Mouse (Mus musculus): ENCODE data around the gene Xrcc5. TPM values are rescaled to one million over a fixed set of nuclear protein-coding genes. Genes with fewer than 3 reads are reported as not detected.

Xrcc5 gene
- 49.1 and 52.2 TPM in 2 replicates for polyA plus RNA-seq (2016; fragmentation: Nextera tagmentation; extraction: Ambion mirVana)

DNA sequence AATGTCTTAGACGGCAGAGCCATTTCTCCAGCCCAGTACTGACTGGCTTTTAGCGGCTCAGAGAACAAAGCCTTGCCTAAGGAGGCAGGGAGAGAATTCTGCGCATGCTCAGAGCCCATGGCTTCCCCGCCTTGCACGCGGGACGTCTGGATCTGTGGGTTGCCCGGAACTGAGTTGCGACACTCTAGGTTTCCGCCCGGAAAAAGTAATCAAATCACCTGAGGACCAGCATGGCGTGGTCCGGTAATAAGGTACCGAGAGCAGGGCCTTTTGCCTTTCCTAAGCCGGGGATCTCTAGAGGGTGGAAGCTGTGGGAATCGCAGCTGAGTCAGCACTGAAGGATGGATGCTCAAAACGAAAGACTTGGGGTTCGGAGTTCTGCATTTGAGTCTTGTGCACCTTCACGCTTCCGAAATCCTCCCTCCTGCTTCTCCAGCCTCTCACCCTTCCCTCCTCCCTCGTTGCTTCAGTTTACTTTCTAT is at the start of gene Xrcc5:
Gene Xrcc5 (plus strand): TSS at position 105 of the 482 bp plus-strand sequence.
- under 1% methylated on average over 21 of the region's 21 CpGs for WGBS
- Histone ChIP-seq H3K9me3 (no peaks in the 10 kb centered on the region), H3K4me1 (peaks cover 34% of the 10 kb centered on the region), H3K27me3 (ENCODE audit: poor library complexity, severe bottlenecking) (no peaks in the 10 kb centered on the region), H3K4me3 (peak within 1 kb of the TSS; percentile 70), H3K27ac (peak within 1 kb of the TSS; percentile 94), H3K36me3 (replicated peaks) (peaks cover 21% of the 10 kb centered on the region)
- peak; percentile 91 for DNase-seq (ENCODE audit: extremely low spot score, low spot score)

DNA sequence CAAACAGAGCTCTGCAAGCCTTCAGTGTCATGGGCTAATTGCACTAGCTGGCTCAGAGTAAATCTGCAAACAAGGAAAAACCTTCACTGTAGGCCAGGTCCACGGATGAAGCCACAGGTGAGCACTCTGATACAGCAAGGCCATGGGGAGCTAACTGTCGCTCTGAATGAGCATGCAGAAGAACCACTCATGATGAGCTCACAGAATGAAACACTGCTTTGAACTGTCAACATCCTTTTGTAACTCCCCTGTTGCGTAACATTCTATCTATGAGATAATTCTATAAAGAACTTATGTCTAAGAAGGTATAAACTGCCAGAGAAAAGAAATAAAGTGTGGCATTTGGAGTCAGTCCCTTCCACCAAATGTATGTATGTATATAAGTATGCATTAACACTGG is 44.1 kb upstream of the Xrcc5 start:
- DNase-seq (ENCODE audit: extremely low spot score, low spot score), result no peak
- peaks cover 8% of the 10 kb centered on the region; the same call in 1 of the 2 replicates for H3K36me3 ChIP-seq (replicated peaks)
- no peak overlapping the region for H3K4me3 ChIP-seq
- peaks cover 15% of the 10 kb centered on the region for H3K4me1 ChIP-seq
- WGBS, result 94% methylated on average over 3 of the region's 3 CpGs
- H3K27me3 ChIP-seq (ENCODE audit: poor library complexity, severe bottlenecking), result no peaks in the 10 kb centered on the region
- H3K9me3 ChIP-seq, result no peaks in the 10 kb centered on the region
- H3K27ac ChIP-seq, result no peak overlapping the region

DNA sequence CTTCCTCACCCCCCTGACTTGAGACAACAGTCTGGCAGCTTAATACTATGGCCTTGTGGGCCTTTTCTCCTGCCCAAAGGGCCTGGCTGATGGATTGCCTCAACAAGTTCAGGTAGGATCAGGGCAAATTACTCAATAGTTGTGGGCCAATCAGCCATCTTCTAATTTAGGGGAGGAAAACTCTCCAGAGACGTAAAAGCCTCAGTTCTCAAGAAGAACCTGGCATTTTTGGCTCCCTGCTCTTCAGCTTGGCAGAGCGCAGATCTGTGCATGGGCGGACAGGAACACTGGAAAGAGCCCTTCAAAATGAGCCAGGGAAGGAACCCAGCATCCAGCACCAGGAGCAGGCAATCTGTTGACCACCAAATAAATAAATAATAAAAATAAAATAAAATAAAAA is 29.1 kb upstream of the Xrcc5 start:
- H3K4me1 ChIP-seq, result no peaks in the 10 kb centered on the region
- WGBS, result 95% methylated on average over 3 of the region's 3 CpGs

DNA sequence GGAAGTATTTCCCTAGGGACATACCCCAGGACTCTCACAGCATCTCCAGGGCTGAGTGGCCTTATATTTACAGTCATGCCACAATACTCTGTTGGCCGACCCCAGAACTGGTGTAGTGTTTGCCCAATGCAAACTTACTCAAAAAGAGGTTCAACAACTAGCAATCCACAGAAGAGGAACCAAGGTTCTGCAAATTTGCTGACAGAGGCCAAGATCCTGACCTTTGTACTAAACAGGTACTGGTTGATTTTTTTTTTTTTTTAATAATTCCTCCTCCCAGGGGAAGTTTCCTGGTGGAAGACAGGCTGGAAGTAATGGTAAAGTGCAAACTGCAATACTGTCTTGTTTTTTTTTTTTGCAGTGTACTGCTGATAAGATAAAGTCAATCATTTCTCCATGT is 24.6 kb upstream of the Xrcc5 start:
- 88% methylated on average over 1 of the region's 1 CpGs for WGBS
- Histone ChIP-seq H3K4me1 (peaks cover 26% of the 10 kb centered on the region), H3K36me3 (replicated peaks) (no peaks in the 10 kb centered on the region), H3K4me3 (no peak overlapping the region), H3K27me3 (ENCODE audit: poor library complexity, severe bottlenecking) (peaks cover 16% of the 10 kb centered on the region), H3K9me3 (no peaks in the 10 kb centered on the region), H3K27ac (no peak overlapping the region)
- no peak for DNase-seq (ENCODE audit: extremely low spot score, low spot score)

More for the DNA sequence above, 29.1 kb upstream of the Xrcc5 start:
- peaks cover 37% of the 10 kb centered on the region for H3K36me3 ChIP-seq (replicated peaks)
- no peaks in the 10 kb centered on the region for H3K9me3 ChIP-seq
- H3K27me3 ChIP-seq (ENCODE audit: poor library complexity, severe bottlenecking), result no peaks in the 10 kb centered on the region
- no peak overlapping the region for H3K4me3 ChIP-seq
- DNase-seq (ENCODE audit: extremely low spot score, low spot score), result no peak
- no peak overlapping the region for H3K27ac ChIP-seq

DNA sequence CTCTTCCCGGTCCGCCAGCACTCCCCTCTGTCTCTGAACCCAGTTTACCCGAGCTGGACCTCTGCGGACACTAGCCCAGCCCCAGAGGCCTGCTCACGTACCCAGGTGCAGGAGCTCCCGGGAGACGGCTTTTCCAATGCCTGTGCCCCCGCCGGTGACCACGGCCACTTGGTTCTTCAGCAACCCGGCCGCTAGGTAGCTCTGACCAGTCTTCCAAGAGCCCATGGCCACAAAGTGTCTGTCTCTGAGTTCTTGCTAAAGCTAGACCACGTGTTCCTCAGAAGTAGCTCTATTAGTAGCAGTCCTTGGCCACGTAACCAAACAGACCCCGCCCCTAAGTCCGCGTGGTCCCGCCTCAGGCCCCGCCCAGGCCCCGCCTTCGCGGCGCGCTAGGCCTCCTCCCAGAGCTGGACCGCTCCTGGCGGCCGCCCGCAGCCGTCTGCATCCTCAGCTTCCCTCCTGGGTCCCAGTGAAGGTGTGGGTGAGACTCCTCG is 23.2 kb upstream of the Xrcc5 start, which contains the start of the genes Pecr and Tmem169:
Gene Pecr (minus strand): TSS at position 323 of the 494 bp plus-strand sequence.
Gene Tmem169 (plus strand): TSS at position 378 of the 494 bp plus-strand sequence.
- peak within 1 kb of the TSS; percentile 88 for H3K27ac ChIP-seq
- DNase-seq (ENCODE audit: extremely low spot score, low spot score), result peak; percentile 93

DNA sequence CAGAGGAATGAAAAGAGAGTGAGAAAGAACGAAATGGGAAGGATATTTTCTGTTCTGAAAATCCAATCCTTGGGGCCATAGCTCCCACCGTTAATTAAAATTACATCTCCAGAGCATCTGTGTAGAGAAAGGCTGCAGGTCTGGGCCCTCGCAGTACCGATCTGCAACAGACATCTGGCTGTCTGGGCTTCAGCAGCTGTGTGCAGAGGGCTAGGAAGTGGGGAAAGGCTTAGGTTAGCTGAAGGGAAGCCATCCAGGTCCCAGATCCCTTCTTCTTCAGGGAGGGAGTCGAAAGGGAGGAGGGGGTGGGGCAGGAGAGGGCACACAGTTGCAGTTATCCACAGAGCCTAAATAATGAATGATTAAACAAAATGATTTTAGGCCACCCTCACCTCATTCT is 22.7 kb upstream of the Xrcc5 start:
- Histone ChIP-seq H3K36me3 (replicated peaks) (no peaks in the 10 kb centered on the region), H3K27me3 (ENCODE audit: poor library complexity, severe bottlenecking) (peaks cover 16% of the 10 kb centered on the region), H3K27ac (peak overlapping the region; percentile 88; the same call in 1 of the 2 replicates), H3K9me3 (no peaks in the 10 kb centered on the region), H3K4me1 (peaks cover 26% of the 10 kb centered on the region), H3K4me3 (peak overlapping the region; percentile 68)
- DNase-seq (ENCODE audit: extremely low spot score, low spot score), result no peak
- WGBS, result 9% methylated on average over 5 of the region's 5 CpGs

More for the DNA sequence above, 23.2 kb upstream of the Xrcc5 start, which contains the start of the genes Pecr and Tmem169:
- Histone ChIP-seq H3K4me1 (peaks cover 26% of the 10 kb centered on the region), H3K27me3 (ENCODE audit: poor library complexity, severe bottlenecking) (peaks cover 16% of the 10 kb centered on the region), H3K4me3 (peak within 1 kb of the TSS; percentile 68), H3K9me3 (no peaks in the 10 kb centered on the region), H3K36me3 (replicated peaks) (no peaks in the 10 kb centered on the region)
- under 1% methylated on average over 30 of the region's 30 CpGs for WGBS

DNA sequence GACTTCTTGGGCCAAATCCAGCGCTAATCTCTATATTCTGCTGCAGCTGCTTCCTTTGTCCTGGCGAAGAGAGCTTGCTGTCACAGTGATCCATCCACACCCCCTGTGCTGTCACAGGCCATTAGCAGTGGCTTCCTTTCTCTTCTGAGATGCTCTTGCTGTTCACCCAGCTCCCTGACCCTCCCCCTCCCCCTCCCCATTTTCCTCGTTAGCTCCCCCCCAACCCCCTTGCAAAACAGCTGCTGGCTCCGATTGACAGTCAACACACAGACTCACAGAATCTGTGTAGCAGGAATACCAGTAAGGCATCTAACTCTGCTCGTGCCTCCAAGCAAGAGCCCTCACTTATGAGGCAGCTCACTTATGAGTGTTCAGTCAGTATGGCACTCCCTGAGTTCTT is 20.3 kb upstream of the Xrcc5 start:
- peaks cover 16% of the 10 kb centered on the region for H3K27me3 ChIP-seq (ENCODE audit: poor library complexity, severe bottlenecking)
- no peak overlapping the region for H3K4me3 ChIP-seq
- 17% methylated on average over 5 of the region's 5 CpGs for WGBS
- no peaks in the 10 kb centered on the region for H3K36me3 ChIP-seq (replicated peaks)
- H3K4me1 ChIP-seq, result peaks cover 26% of the 10 kb centered on the region
- peak overlapping the region; percentile 67 for H3K27ac ChIP-seq
- no peak for DNase-seq (ENCODE audit: extremely low spot score, low spot score)
- H3K9me3 ChIP-seq, result no peaks in the 10 kb centered on the region

DNA sequence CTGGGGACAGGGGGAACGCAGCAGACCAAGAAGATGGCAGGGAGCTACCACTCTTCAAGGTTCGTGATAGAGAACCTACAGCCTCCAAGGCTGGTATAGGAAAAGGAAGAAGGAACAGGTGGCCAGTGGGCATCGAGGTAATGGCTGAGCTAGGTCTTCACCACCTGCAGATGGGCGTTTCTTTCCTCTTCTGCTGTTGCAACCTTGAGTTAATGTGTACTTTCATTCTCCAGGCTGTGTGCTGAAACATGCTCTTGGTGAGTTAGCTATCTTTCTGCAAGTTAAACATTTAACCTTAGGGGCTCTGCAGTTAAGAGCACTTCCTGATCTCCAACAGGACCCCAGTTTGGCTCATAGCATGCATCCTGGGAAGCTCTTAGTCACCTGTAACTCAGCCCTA is 19.3 kb upstream of the Xrcc5 start:
- Histone ChIP-seq H3K4me1 (peaks cover 26% of the 10 kb centered on the region), H3K36me3 (replicated peaks) (no peaks in the 10 kb centered on the region), H3K27ac (peak overlapping the region; percentile 67; the same call in 1 of the 2 replicates), H3K27me3 (ENCODE audit: poor library complexity, severe bottlenecking) (peaks cover 16% of the 10 kb centered on the region), H3K9me3 (peaks cover 3% of the 10 kb centered on the region; the same call in 1 of the 2 replicates), H3K4me3 (no peak overlapping the region)
- no peak for DNase-seq (ENCODE audit: extremely low spot score, low spot score)
- 91% methylated on average over 4 of the region's 4 CpGs for WGBS

DNA sequence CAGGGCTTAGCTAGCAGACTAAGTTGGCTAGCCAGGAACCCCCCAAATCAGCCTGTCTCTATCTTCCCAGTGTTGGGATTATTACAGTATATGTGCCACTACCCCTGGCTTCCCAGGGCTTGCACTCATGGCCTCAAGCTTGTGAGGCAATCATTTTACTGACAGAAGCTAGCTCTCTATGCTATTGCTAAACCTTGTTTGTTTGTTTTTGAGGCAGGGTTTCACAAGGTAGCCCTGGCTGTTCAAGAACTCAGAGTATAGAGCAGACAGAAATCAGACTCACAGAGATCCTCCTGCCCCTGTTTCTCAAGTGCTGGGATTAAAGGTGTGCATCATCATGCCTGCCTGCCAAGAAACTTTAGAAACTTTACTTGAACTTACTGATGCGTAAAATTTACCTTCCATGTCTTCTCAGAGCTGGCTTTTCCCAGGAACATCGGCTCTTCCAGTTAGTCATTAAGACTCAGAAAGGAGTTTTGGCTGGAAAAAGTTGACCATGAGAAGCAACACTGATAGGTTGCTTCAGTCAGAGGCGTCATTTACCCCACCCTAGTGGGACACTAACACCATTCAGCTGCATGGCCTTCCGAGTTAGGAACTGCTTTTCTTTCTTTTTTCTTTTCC is 18.6 kb upstream of the Xrcc5 start:
- no peak overlapping the region for H3K4me3 ChIP-seq
- H3K4me1 ChIP-seq, result peaks cover 23% of the 10 kb centered on the region
- H3K27me3 ChIP-seq (ENCODE audit: poor library complexity, severe bottlenecking), result peaks cover 16% of the 10 kb centered on the region
- H3K27ac ChIP-seq, result no peak overlapping the region
- no peak for DNase-seq (ENCODE audit: extremely low spot score, low spot score)
- H3K9me3 ChIP-seq, result peaks cover 3% of the 10 kb centered on the region; the same call in 1 of the 2 replicates
- no peaks in the 10 kb centered on the region for H3K36me3 ChIP-seq (replicated peaks)
- 90% methylated on average over 4 of the region's 4 CpGs for WGBS

DNA sequence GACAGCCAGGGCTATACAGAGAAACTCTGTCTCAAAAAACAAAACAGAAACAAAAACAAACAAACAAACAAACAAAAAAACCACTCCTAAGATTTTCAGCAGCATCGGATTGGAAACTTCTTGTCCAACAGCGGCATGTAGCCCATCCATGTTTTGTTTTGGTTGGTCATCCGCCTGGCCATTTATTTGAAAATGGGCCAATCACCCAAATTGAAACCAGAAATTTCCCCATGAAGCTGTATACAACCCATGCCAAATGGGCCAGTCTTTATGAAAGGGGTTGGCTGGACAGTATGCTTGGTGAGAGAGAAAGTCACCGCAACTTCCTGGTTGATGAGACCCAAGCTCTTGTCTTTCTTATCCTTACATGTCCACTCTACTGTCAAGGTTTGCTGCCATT is 16.3 kb upstream of the Xrcc5 start:
- H3K4me3 ChIP-seq, result no peak overlapping the region
- H3K4me1 ChIP-seq, result peaks cover 12% of the 10 kb centered on the region
- no peak for DNase-seq (ENCODE audit: extremely low spot score, low spot score)
- WGBS, result 93% methylated on average over 4 of the region's 4 CpGs
- H3K36me3 ChIP-seq (replicated peaks), result no peaks in the 10 kb centered on the region
- H3K27ac ChIP-seq, result no peak overlapping the region
- H3K9me3 ChIP-seq, result peaks cover 3% of the 10 kb centered on the region; the same call in 1 of the 2 replicates
- 0 out of 2 replicates have a peak, but pooled peaks cover under 1% of the 10 kb centered on the region for H3K27me3 ChIP-seq (ENCODE audit: poor library complexity, severe bottlenecking)

DNA sequence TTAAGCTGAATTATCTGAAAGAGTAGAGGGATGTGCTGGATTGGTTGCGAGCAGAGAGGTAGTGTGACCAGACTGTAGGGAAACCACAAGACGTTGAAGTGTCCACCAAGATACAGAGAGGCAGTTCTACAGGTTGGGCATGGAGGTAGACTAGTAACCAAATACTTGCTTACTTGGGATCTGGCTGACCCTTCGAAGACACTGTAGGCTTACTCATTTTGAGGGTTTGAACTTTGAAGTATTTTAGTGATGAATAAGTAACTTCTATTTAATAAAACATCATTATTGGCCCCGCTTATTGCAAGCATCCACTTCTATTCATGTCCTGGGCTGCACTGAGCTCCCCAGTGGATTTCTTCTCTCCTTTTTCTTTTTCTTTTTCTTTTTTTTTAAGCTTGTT is 15.8 kb upstream of the Xrcc5 start:
- H3K9me3 ChIP-seq, result peaks cover 3% of the 10 kb centered on the region; the same call in 1 of the 2 replicates
- H3K27ac ChIP-seq, result no peak overlapping the region
- no peak overlapping the region for H3K4me3 ChIP-seq
- H3K27me3 ChIP-seq (ENCODE audit: poor library complexity, severe bottlenecking), result no peaks in the 10 kb centered on the region
- peaks cover 9% of the 10 kb centered on the region for H3K4me1 ChIP-seq
- H3K36me3 ChIP-seq (replicated peaks), result no peaks in the 10 kb centered on the region
- DNase-seq (ENCODE audit: extremely low spot score, low spot score), result no peak
- 91% methylated on average over 4 of the region's 4 CpGs for WGBS

DNA sequence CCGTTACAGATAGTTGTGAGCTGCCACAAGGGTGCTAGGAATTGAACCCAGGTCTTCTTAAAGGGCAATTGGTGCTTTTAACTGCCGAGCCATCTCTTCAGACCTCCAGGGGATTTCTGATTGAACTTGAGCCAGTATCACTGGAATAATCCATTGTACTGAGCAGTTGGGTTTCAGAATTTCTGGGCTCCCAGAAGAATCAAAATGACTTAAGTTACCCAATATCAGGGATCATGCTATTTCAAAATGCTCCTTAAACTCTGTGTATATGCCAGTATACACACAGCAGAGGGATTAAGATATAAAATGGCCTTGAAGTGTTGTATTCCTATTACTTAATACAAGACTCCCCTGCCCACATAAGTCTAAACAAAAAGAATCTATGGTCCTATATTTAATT is 15.3 kb upstream of the Xrcc5 start:
- Histone ChIP-seq H3K4me3 (no peak overlapping the region), H3K27ac (no peak overlapping the region), H3K27me3 (ENCODE audit: poor library complexity, severe bottlenecking) (no peaks in the 10 kb centered on the region), H3K4me1 (peaks cover 4% of the 10 kb centered on the region), H3K36me3 (replicated peaks) (no peaks in the 10 kb centered on the region), H3K9me3 (peaks cover 3% of the 10 kb centered on the region; the same call in 1 of the 2 replicates)
- 90% methylated on average over 2 of the region's 2 CpGs for WGBS
- DNase-seq (ENCODE audit: extremely low spot score, low spot score), result no peak
